Mouse (Mus musculus): ENCODE results near the gene Trpt1. TPM values are rescaled to one million over a fixed set of nuclear protein-coding genes. Genes with fewer than 3 reads are reported as not detected.

The Trpt1 gene
- total RNA-seq (2017), result 2.5 to 5.0 TPM (median 3.0 TPM) in 3 replicates

DNA sequence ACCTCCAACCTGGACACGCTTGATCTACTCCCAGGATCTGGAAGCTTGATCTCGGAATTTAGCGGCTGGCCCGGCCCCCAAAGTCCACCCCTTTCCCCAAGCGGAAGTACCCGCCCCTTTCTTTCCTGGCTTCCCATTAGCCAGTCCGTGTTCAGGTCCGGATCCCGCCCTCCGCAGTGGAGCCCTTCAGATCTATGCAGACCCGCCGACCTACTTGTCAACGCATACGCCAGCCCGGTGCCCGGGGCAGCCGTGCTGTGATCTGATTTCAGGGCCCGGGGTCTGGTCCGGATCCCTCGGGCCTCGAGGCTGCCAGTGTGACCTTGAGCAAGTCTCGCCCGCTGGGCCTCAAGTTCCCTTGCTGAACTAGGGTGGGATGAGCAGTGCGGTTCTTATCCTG is at the start of gene Trpt1, which contains the start of gene Nudt22:
Gene Trpt1 (plus strand): TSS at position 126 of the 400 bp plus-strand sequence.
Gene Nudt22 (minus strand): TSS at position 112 of the 400 bp plus-strand sequence.
- ATAC-seq (replicated peaks; ENCODE audit: insufficient number of reproducible peaks, low FRiP score, low TSS enrichment, poor library complexity, severe bottlenecking), result peak; percentile 47

GRCm38 (mm10) chr19:6947742-6948141 is 48.2 kb upstream of the Trpt1 start:
- no peak for ATAC-seq (replicated peaks; ENCODE audit: insufficient number of reproducible peaks, low FRiP score, low TSS enrichment, poor library complexity, severe bottlenecking)

GRCm38 (mm10) chr19:6948186-6948585 is 47.7 kb upstream of the Trpt1 start:
- ATAC-seq (replicated peaks; ENCODE audit: insufficient number of reproducible peaks, low FRiP score, low TSS enrichment, poor library complexity, severe bottlenecking), result no peak

- ATAC-seq (replicated peaks; ENCODE audit: insufficient number of reproducible peaks, low FRiP score, low TSS enrichment, poor library complexity, severe bottlenecking), result no peak
These were observed 46.4 kb upstream of the Trpt1 start for GRCm38 (mm10) chr19:6949532-6949931.

DNA sequence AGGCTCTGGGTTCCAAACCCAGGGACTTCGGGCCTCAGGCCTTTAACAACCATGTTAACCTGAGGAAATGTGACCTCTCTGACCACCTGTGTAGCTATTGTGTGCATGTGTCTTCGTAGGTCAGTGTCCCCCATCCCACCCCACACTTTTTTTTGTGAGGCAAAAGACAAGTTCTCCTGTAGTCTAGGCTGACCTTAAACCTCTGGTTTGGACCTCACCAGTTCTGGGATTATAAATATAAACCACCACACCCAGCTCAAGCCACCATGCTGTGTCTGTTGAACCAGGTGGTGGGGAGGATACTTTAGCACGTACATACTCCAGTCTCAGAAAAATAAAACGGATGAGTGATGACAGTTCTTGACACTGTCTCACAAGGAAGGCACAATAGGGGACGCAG is 46.0 kb upstream of the Trpt1 start:
- no peak for ATAC-seq (replicated peaks; ENCODE audit: insufficient number of reproducible peaks, low FRiP score, low TSS enrichment, poor library complexity, severe bottlenecking)

DNA sequence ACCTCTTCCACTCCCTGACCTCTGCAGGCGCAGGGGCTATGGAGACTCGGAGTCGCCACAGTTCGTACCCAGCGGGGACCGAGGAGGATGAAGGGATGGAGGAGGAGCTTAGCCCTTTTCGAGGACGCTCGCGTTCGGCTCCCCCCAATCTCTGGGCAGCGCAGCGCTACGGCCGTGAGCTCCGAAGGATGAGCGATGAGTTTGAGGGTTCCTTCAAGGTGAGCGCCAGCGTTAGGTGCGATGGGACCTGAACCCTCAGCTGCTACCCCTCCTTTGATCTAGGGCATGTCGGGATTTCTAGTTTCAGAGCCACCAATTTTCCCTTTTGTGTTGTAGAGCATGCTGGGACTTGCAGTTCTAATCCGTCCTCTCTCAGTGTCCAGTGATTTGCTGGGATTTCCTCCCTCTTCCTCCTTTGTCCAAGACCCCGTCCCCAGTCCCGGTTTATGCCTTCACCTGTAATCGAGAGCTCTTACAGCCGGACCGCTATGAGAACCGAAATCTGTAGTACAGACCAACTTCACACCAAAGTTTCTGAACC is 45.2 kb upstream of the Trpt1 start:
- ATAC-seq (replicated peaks; ENCODE audit: insufficient number of reproducible peaks, low FRiP score, low TSS enrichment, poor library complexity, severe bottlenecking), result 0 out of 2 replicates have a peak, but pooled peaks have one; percentile 1

DNA sequence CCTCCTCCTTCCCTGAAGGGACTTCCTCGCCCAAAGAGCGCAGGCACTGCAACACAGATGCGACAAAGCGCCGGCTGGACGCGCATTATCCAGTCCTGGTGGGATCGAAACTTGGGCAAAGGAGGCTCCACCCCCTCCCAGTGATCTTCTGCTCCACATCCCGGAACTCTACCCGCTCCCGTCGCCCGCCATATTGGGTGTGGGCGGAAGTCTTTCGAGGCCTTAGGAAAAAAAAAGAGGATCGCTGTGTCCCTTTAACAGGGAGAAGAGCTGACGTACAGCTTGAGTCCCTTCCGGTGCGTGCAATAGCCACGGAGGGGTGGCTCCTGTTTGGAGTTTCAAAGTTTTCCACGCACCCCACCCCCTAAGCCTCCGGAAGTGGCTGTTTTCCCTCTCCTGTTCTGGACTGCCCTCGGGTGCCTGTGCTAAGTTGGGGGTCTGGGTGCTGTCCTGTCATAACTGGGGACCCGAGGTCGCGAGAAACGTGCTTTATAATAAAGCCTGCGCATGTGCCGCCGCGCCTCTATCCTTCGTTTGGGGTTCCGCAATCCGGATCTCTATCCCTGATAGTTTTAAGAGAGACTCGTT is 44.5 kb upstream of the Trpt1 start:
- peak; percentile 77 for ATAC-seq (replicated peaks; ENCODE audit: insufficient number of reproducible peaks, low FRiP score, low TSS enrichment, poor library complexity, severe bottlenecking)

GRCm38 (mm10) chr19:6951994-6952711 is 43.8 kb upstream of the Trpt1 start:
- ATAC-seq (replicated peaks; ENCODE audit: insufficient number of reproducible peaks, low FRiP score, low TSS enrichment, poor library complexity, severe bottlenecking), result 0 out of 2 replicates have a peak, but pooled peaks have one; percentile 7

- no peak for ATAC-seq (replicated peaks; ENCODE audit: insufficient number of reproducible peaks, low FRiP score, low TSS enrichment, poor library complexity, severe bottlenecking)
These were observed 43.3 kb upstream of the Trpt1 start for GRCm38 (mm10) chr19:6952712-6953037.

GRCm38 (mm10) chr19:6954046-6954445 is 41.9 kb upstream of the Trpt1 start:
- ATAC-seq (replicated peaks; ENCODE audit: insufficient number of reproducible peaks, low FRiP score, low TSS enrichment, poor library complexity, severe bottlenecking), result no peak

DNA sequence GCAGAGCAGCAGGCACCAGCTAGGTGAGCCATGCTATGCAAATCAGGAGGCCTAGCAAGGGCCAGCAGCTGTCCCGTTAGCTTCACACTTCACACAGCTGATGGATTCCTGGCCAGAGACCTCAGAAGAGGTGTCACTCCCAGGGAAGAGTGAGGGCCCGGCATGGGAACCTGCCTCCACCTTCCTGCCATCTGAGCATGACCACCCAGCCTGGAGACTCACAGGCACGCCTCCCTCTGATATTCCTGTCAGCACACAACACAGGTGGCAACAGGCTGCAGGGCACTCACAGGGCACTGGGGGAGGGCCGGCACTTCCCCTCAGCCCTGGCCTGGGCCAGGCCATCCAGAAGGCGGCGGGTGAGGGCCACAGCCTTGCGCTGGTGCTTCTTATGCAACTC is 40.5 kb upstream of the Trpt1 start:
- ATAC-seq (replicated peaks; ENCODE audit: insufficient number of reproducible peaks, low FRiP score, low TSS enrichment, poor library complexity, severe bottlenecking), result no peak

- no peak for ATAC-seq (replicated peaks; ENCODE audit: insufficient number of reproducible peaks, low FRiP score, low TSS enrichment, poor library complexity, severe bottlenecking)
These were observed 39.5 kb upstream of the Trpt1 start for GRCm38 (mm10) chr19:6956461-6956860.

- no peak for ATAC-seq (replicated peaks; ENCODE audit: insufficient number of reproducible peaks, low FRiP score, low TSS enrichment, poor library complexity, severe bottlenecking)
These were observed 27.2 kb upstream of the Trpt1 start for GRCm38 (mm10) chr19:6968491-6969271.

GRCm38 (mm10) chr19:6969291-6969664 is 26.7 kb upstream of the Trpt1 start:
- no peak for ATAC-seq (replicated peaks; ENCODE audit: insufficient number of reproducible peaks, low FRiP score, low TSS enrichment, poor library complexity, severe bottlenecking)

GRCm38 (mm10) chr19:6969665-6970381 is 26.1 kb upstream of the Trpt1 start:
- no peak for ATAC-seq (replicated peaks; ENCODE audit: insufficient number of reproducible peaks, low FRiP score, low TSS enrichment, poor library complexity, severe bottlenecking)

DNA sequence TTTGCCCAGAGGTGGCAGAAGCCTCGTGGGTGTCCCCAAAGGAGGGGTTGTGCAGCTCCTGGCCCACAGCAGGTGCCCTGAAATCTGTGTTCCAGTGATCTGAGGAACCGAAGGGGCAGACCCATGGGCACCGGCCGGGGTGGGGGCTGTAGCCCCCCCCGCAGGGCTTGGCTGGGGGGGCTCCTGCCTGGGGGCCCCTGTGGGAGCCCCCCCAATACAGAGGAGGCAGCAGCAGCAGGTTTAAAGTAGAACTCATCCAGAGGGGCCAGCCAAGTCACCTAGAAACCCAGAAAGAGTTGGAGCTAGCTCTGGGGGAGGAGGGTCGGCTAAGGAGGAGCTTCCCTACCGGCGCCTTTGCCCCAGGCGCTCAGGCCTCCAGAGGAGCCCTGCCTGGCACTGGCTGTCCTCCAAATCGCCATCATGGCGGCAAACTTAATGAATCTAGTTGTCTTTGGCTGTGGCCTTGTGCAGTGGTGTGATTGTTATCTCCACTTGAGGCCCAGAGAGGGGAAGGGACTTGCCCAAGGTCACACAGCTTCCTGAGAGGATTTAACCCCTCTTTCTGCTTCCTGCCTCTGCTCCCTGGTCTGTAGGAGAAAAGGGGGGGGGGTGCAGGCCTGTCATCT is 25.4 kb upstream of the Trpt1 start:
- ATAC-seq (replicated peaks; ENCODE audit: insufficient number of reproducible peaks, low FRiP score, low TSS enrichment, poor library complexity, severe bottlenecking), result no peak

DNA sequence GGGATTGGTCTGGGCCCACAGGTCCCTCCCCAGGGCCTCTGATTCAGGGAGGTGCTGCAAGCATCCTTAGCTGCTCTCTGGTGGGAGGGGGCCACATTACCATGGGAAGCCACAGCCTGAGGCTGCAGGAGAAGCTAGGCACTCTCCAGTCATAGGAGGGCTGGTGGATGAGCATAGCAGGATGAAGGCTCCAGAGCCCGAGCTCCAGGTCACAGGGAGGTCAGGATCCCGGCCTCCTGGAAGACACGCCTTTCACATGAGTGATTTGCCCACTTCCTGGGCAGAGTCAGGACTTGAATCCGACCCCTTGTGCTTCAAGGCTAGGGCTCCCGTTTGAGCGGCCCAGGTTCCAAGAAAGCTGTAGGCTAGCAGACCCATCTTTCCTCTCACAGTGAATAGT is 24.3 kb upstream of the Trpt1 start:
- ATAC-seq (replicated peaks; ENCODE audit: insufficient number of reproducible peaks, low FRiP score, low TSS enrichment, poor library complexity, severe bottlenecking), result no peak

- no peak for ATAC-seq (replicated peaks; ENCODE audit: insufficient number of reproducible peaks, low FRiP score, low TSS enrichment, poor library complexity, severe bottlenecking)
These were observed 23.5 kb upstream of the Trpt1 start for GRCm38 (mm10) chr19:6972247-6972917.
